Mouse (Mus musculus) Patski (cell line): Measurements from ENCODE around the gene Ropn1. TPM values are rescaled to one million over a fixed set of nuclear protein-coding genes. Genes with fewer than 3 reads are reported as not detected.
A peak's percentile ranks its signal among the peaks of the same experiment; 100 is the strongest.

Source experiments
- ATAC-seq: fragments of 100-300 bp; one replicate; pipeline ENCODE4 v1.8.0; 2021
- CTCF ChIA-PET: fragments of 350-600 bp; sonication (Branson Sonifier 250); formaldehyde crosslinking; loops from one replicate; lab custom pipeline; 2022; ENCODE audit warnings: inconsistent platforms; lab: Charles Lee
- POLR2A ChIA-PET: fragments of 350-600 bp; sonication (Branson Sonifier 250); formaldehyde crosslinking; loops from one replicate; lab custom pipeline; 2022; ENCODE audit warnings: antibody characterized with exemption, inconsistent platforms; lab: Charles Lee
- DNase-seq: peaks from one replicate; pipeline ENCODE4 v3.0.0-alpha.2; 2011; ENCODE audit warnings: low read depth, low spot score
- H3K27me3 ChIP-seq: fragments of 371-371 bp; one replicate; pipeline ENCODE4 v1.5.1; 2021
- CTCF ChIP-seq: fragments of 100-300 bp; IDR thresholded peaks from one replicate; pipeline ENCODE4 v1.5.1; 2021
- in situ Hi-C: fragments of 300-500 bp; cut with MboI; formaldehyde crosslinking; loops from 3 replicates; pipeline ENCODE4 v1.11.1; 2018; ENCODE audit warnings: low pct_unique_long_range_greater_than_20kb, mixed read lengths
- polyA plus RNA-seq: library from polyadenylated mRNA; unstranded; gene quantifications from one replicate; pipeline ENCODE4 v1.2.3, GENCODE M21; 2021

The Ropn1 gene
- polyA plus RNA-seq, 1 experiment from 2014 or later, result not detected

DNA sequence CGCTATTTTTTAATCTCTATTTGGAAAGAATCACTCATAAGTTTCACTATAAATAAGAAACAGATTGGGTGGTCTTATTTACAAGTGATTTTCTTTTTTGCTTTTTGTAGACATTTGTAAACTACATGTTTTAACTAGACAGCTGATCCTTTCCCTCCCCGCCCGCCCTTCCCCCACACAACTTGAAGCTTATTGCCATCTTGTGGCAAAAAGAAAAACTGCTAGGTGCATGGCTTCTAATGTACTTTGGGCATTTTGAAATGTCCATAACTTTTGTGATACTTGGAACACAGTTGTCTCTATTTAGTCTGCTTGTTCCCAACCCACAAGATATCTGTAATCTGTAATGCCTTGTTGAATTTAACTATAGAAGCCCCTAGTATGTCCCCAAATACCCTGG, 61.8 kb downstream of the Ropn1 start:
- ChIA-PET POLR2A (no interaction called here), CTCF (interaction anchor here (1.2 to 6.5 kb wide), 7 partner anchors 8 to 335 kb away, joined by 3 to 40 read pairs (median 3); no protein-coding TSS in a partner anchor)
- TF ChIP-seq CTCF, result peak; percentile 49
- DNase-seq (no peak), ATAC-seq (no peak)
- H3K27me3 ChIP-seq, result no peaks in the 10 kb centered on the region
- in situ Hi-C loops, result no loop called here

DNA sequence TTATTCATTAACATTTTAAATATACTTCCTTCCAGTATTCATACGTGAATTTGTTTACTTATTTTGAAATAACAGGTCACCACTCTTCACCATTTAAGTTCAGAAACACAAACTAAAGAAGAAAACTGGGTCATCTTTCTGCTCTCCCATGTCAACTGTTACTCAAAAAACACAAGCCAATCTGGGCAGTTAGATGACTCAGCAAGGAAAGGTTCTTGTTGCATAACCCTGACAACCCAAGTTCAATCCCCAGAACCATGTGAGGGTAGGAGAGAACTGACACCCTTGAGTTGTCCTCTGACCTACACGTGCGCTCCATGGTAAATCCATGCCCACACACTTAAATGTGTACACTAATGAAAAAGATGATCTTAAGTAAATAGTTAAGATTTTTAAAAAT, 75.4 kb downstream of the Ropn1 start:
- in situ Hi-C loops, result no loop called here
- DNase-seq, result no peak
- CTCF ChIA-PET, result interaction anchor here (0.9 kb wide), 1 partner anchor 14 kb away, joined by 3 read pairs; no protein-coding TSS in a partner anchor
- POLR2A ChIA-PET, result no interaction called here
- TF ChIP-seq CTCF, result no peak
- no peaks in the 10 kb centered on the region for H3K27me3 ChIP-seq
- no peak for ATAC-seq

Other genes starting within 250 kb of the Ropn1 start
- 25.1 TPM for gene Kalrn, start 76.4 kb upstream of the Ropn1 start, polyA plus RNA-seq
- gene Ccdc14, start 40.7 kb downstream of the Ropn1 start, polyA plus RNA-seq, result 5.6 TPM
- 98.0 TPM for gene Mylk, start 95.3 kb downstream of the Ropn1 start, polyA plus RNA-seq